ENCODE assay signal across 8 mouse cellular contexts in genomic region chr13:63272017-63272601, GRCm38 (mm10).
DNase-seq lines count a peak whose midpoint lies in the region; ATAC-seq lines count a peak whose summit lies in the region.

No protein-coding gene starts in this region.

- H3K36me3 ChIP-seq in heart, embryonic 15.5 days, result no peaks in the 10 kb centered on the region
- no peaks in the 10 kb centered on the region for H3K36me3 ChIP-seq in forebrain, embryonic 10.5 days (replicated peaks)
- no peaks in the 10 kb centered on the region for H3K36me3 ChIP-seq in kidney, embryonic 16.5 days (ENCODE audit: insufficient read depth, low read length)
- H3K36me3 ChIP-seq in neural tube, embryonic 12.5 days, result no peaks in the 10 kb centered on the region

- peaks cover 53% of the 10 kb centered on the region for H3K4me1 ChIP-seq in heart, embryonic 15.5 days (replicated peaks)
- peaks cover 56% of the 10 kb centered on the region for H3K4me1 ChIP-seq in forebrain, embryonic 10.5 days
- peaks cover 61% of the 10 kb centered on the region for H3K4me1 ChIP-seq in kidney, embryonic 16.5 days (ENCODE audit: insufficient read depth, low read length)
- H3K4me1 ChIP-seq in neural tube, embryonic 12.5 days, result peaks cover 16% of the 10 kb centered on the region

- peak overlapping the region; percentile 53 for H3K4me3 ChIP-seq in heart, embryonic 15.5 days
- peak overlapping the region; percentile 59 for H3K4me3 ChIP-seq in forebrain, embryonic 10.5 days
- H3K4me3 ChIP-seq in kidney, embryonic 16.5 days (ENCODE audit: low read length), result peak overlapping the region; percentile 51
- H3K4me3 ChIP-seq in neural tube, embryonic 12.5 days, result peak overlapping the region; percentile 45

- H3K27ac ChIP-seq in heart, embryonic 15.5 days, result peak overlapping the region; percentile 87
- peak overlapping the region; percentile 79 for H3K27ac ChIP-seq in forebrain, embryonic 10.5 days
- peak overlapping the region; percentile 85 for H3K27ac ChIP-seq in kidney, embryonic 16.5 days (ENCODE audit: low read length)
- no peak overlapping the region for H3K27ac ChIP-seq in neural tube, embryonic 12.5 days

- intact Hi-C loops in heart, postnatal 25 days (cut with DNase I), result loop anchor here (2.0 kb wide), 1 partner anchor 15 kb away; no protein-coding TSS in a partner anchor

- H3K27me3 ChIP-seq in heart, embryonic 15.5 days, result no peaks in the 10 kb centered on the region
- peaks cover 75% of the 10 kb centered on the region for H3K27me3 ChIP-seq in forebrain, embryonic 10.5 days (ENCODE audit: poor library complexity, severe bottlenecking)
- no peaks in the 10 kb centered on the region for H3K27me3 ChIP-seq in kidney, embryonic 16.5 days (ENCODE audit: insufficient read depth, low read length)
- peaks cover 11% of the 10 kb centered on the region; the same call in 1 of the 2 replicates for H3K27me3 ChIP-seq in neural tube, embryonic 12.5 days (replicated peaks)

- WGBS in heart, embryonic 15.5 days, result 22% methylated on average over 16 of the region's 16 CpGs
- 2% methylated on average over 16 of the region's 16 CpGs for WGBS in forebrain, embryonic 10.5 days
- WGBS in kidney, embryonic 16.5 days, result 19% methylated on average over 16 of the region's 16 CpGs
- WGBS in neural tube, embryonic 12.5 days, result 5% methylated on average over 16 of the region's 16 CpGs

- peak overlapping the region; percentile 67 for H3K4me2 ChIP-seq in heart, embryonic 15.5 days
- peak overlapping the region; percentile 63 for H3K4me2 ChIP-seq in kidney, embryonic 16.5 days (replicated peaks; ENCODE audit: low read depth, low read length)
- peak overlapping the region; percentile 87 for H3K4me2 ChIP-seq in neural tube, embryonic 12.5 days (replicated peaks)

- H3K9ac ChIP-seq in heart, embryonic 15.5 days, result peak overlapping the region; percentile 56
- peak overlapping the region; percentile 66 for H3K9ac ChIP-seq in kidney, embryonic 16.5 days (replicated peaks; ENCODE audit: low read length)
- peak overlapping the region; percentile 65 for H3K9ac ChIP-seq in neural tube, embryonic 12.5 days

- DNase-seq in heart, postnatal 25 days (ENCODE audit: low spot score), result no peak
- peak; percentile 29 for DNase-seq in forebrain, embryonic 10.5 days (ENCODE audit: extremely low spot score, low spot score)
- DNase-seq in layer of hippocampus, adult 11-12 months (ENCODE audit: low spot score), result no peak

- no peaks in the 10 kb centered on the region for H3K9me3 ChIP-seq in heart, embryonic 15.5 days (replicated peaks)
- H3K9me3 ChIP-seq in forebrain, embryonic 10.5 days, result no peaks in the 10 kb centered on the region
- H3K9me3 ChIP-seq in kidney, embryonic 16.5 days (ENCODE audit: low read length), result no peaks in the 10 kb centered on the region
- no peaks in the 10 kb centered on the region for H3K9me3 ChIP-seq in neural tube, embryonic 12.5 days

- ATAC-seq in heart, embryonic 15.5 days (replicated peaks; ENCODE audit: insufficient number of reproducible peaks, insufficient read depth, low FRiP score, low read depth), result no peak
- no peak; the same call in 1 of the 2 replicates for ATAC-seq in kidney, embryonic 16.5 days (ENCODE audit: low FRiP score, low TSS enrichment)
- peak; percentile 48; the same call in 1 of the 2 replicates for ATAC-seq in neural tube, embryonic 12.5 days (ENCODE audit: low FRiP score, low read depth)
- no peak for ATAC-seq in inflammation-experienced regulatory T-cells, adult 6 months
- no peak for ATAC-seq in monocyte, adult 5-6 weeks (replicated peaks; ENCODE audit: insufficient number of reproducible peaks, low FRiP score, low TSS enrichment, poor library complexity, severe bottlenecking)
